Mouse (Mus musculus): ENCODE measurements around the gene Bcas3. TPM values are rescaled to one million over a fixed set of nuclear protein-coding genes. Genes with fewer than 3 reads are reported as not detected.

Gene Bcas3
- polyA plus RNA-seq, 1 experiment from 2014 or later = 20.5 TPM

DNA sequence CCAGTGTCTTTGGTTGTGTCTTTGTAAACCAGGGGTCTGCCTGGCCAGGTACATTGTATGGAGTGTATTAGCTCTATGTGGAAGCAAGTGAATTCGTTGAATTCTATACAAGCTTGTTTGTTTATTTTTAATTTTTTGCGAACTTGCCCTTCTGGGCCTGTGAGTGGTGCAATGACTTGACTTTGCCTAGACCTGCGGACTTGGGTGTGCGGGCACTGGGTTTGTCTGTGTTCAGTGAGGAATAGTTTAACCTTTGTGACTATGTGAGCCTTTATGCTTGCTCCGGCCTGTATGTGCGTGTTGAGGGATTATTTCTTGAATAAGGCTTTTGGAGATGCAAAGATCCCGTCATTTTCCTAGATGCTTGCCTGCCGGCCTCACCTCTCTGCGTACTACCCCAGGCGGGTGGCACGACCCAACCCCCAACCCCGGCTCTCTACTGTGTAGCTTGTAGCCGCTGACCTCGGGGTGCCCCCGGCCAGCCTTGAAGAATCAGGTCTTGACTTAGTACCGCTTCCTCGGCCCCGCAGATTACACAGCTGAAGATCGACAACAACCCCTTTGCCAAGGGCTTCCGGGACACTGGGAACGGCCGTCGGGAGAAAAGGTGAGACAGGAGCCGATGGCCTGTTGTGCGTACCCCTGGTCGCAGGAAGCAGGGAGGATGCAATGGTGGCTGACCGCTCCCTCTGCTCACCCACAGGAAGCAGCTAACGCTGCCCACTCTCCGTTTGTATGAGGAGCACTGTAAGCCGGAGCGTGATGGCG lies 483.7 kb downstream of the Bcas3 start:
- no peak overlapping the region for H3K27ac ChIP-seq (ENCODE audit: low read length)

DNA sequence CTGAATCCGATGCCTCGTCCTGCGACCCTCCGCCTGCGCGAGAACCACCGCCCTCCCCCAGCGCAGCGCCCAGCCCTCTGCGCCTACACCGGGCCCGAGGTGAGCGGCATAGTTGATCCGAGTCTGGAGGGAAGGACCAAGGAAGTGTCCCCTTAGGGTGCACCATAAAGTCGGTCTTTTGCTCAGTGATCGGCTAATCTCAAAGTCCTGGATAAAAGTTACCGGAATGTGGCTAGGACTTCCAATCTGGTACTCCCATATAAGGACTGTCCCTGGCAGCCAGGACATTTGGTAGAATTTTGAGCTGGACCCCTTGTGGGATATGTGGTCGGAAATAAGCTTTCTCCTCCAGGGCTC lies 484.3 kb downstream of the Bcas3 start:
- ATAC-seq (replicated peaks; ENCODE audit: extremely low read depth, insufficient read depth, low FRiP score) = no peak
- no peaks in the 10 kb centered on the region for H3K36me3 ChIP-seq (ENCODE audit: control insufficient read depth, insufficient read depth)
- peaks cover 68% of the 10 kb centered on the region for H3K27me3 ChIP-seq (ENCODE audit: control insufficient read depth, insufficient read depth, low read length)
- peak overlapping the region; percentile 62 for H3K4me2 ChIP-seq (ENCODE audit: low read depth, low read length)
- no peaks in the 10 kb centered on the region for H3K9me3 ChIP-seq (replicated peaks; ENCODE audit: control insufficient read depth, low read length)
- peaks cover 20% of the 10 kb centered on the region for H3K4me1 ChIP-seq (ENCODE audit: control insufficient read depth, insufficient read depth, low read length)
- H3K27ac ChIP-seq (ENCODE audit: low read length) = no peak overlapping the region
- H3K4me3 ChIP-seq (ENCODE audit: low read length) = peak overlapping the region; percentile 59
- peak overlapping the region; percentile 64 for H3K9ac ChIP-seq (ENCODE audit: low read length)
- WGBS = 9% methylated on average over 18 of the region's 18 CpGs

More for the DNA sequence above, 483.7 kb downstream of the Bcas3 start:
- H3K4me1 ChIP-seq (ENCODE audit: control insufficient read depth, insufficient read depth, low read length) = peaks cover 22% of the 10 kb centered on the region
- peak overlapping the region; percentile 59 for H3K4me3 ChIP-seq (ENCODE audit: low read length)
- H3K9me3 ChIP-seq (replicated peaks; ENCODE audit: control insufficient read depth, low read length) = no peaks in the 10 kb centered on the region
- no peak for ATAC-seq (replicated peaks; ENCODE audit: extremely low read depth, insufficient read depth, low FRiP score)
- H3K9ac ChIP-seq (ENCODE audit: low read length) = peak overlapping the region; percentile 64
- 19% methylated on average over 32 of the region's 32 CpGs for WGBS
- H3K27me3 ChIP-seq (ENCODE audit: control insufficient read depth, insufficient read depth, low read length) = peaks cover 71% of the 10 kb centered on the region
- H3K36me3 ChIP-seq (ENCODE audit: control insufficient read depth, insufficient read depth) = no peaks in the 10 kb centered on the region
- H3K4me2 ChIP-seq (ENCODE audit: low read depth, low read length) = peak overlapping the region; percentile 62

- Histone ChIP-seq H3K27me3 (ENCODE audit: control insufficient read depth, insufficient read depth, low read length) (peaks cover 71% of the 10 kb centered on the region), H3K9ac (ENCODE audit: low read length) (peak overlapping the region; percentile 64), H3K9me3 (replicated peaks; ENCODE audit: control insufficient read depth, low read length) (no peaks in the 10 kb centered on the region), H3K36me3 (ENCODE audit: control insufficient read depth, insufficient read depth) (no peaks in the 10 kb centered on the region), H3K4me1 (ENCODE audit: control insufficient read depth, insufficient read depth, low read length) (peaks cover 21% of the 10 kb centered on the region), H3K27ac (ENCODE audit: low read length) (0 out of 2 replicates have a peak overlapping the region, but pooled peaks have one; percentile 15), H3K4me3 (ENCODE audit: low read length) (peak overlapping the region; percentile 59), H3K4me2 (ENCODE audit: low read depth, low read length) (peak overlapping the region; percentile 62)
- ATAC-seq (replicated peaks; ENCODE audit: extremely low read depth, insufficient read depth, low FRiP score) = no peak
- 6% methylated on average over 67 of the region's 67 CpGs for WGBS
Measured at GRCm38 (mm10) chr11:85837648-85838423, 484.9 kb downstream of the Bcas3 start.

DNA sequence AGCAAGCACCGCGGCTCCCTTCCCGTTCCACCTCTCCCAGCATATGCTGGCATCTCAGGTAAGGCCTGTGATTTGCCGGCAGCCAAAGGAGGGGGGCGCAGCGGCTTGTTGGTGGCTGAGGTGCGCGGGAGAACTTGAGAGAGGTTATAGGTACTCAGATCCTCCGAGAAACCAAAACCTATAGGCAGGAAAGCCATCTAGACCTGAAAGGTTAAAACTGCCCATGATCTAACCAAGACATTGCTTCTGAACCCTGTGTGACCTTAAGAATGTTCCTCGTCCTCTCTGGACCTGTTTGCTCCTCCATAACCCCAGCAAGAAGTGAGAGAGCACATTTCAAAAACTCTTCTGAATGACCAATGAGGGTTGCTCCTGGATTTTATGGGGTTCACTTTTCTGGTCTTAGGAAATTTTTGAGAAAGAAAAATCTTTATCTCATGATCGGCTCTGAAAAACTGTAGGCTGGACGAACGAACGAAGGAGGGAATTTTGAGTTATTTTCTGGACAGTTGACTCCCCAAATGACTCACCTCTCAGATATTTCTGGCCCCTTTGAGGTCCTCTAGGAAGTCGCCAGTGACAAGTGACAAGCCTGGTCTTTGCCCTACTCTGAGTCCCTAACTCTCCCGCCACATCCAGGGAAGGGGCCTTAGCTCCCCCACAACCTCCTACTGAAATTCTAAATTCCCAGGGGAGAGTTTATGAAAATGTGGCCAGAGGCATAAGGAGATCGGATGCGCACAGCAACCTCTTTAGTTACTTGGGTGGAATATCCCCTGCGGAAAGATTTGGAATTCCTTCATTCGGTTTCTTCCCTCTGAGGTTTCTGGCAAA lies 485.7 kb downstream of the Bcas3 start:
- peaks cover 26% of the 10 kb centered on the region for H3K4me1 ChIP-seq (ENCODE audit: control insufficient read depth, insufficient read depth, low read length)
- H3K36me3 ChIP-seq (ENCODE audit: control insufficient read depth, insufficient read depth) = no peaks in the 10 kb centered on the region
- peak overlapping the region; percentile 64 for H3K9ac ChIP-seq (ENCODE audit: low read length)
- ATAC-seq (replicated peaks; ENCODE audit: extremely low read depth, insufficient read depth, low FRiP score) = no peak
- H3K9me3 ChIP-seq (replicated peaks; ENCODE audit: control insufficient read depth, low read length) = no peaks in the 10 kb centered on the region
- 0 out of 2 replicates have a peak overlapping the region, but pooled peaks have one; percentile 15 for H3K27ac ChIP-seq (ENCODE audit: low read length)
- peaks cover 71% of the 10 kb centered on the region for H3K27me3 ChIP-seq (ENCODE audit: control insufficient read depth, insufficient read depth, low read length)
- 24% methylated on average over 20 of the region's 20 CpGs for whole genome bisulfite sequencing
- H3K4me3 ChIP-seq (ENCODE audit: low read length) = peak overlapping the region; percentile 59
- peak overlapping the region; percentile 62 for H3K4me2 ChIP-seq (ENCODE audit: low read depth, low read length)

GRCm38 (mm10) chr11:85839258-85840030 lies 486.5 kb downstream of the Bcas3 start:
- H3K4me1 ChIP-seq (ENCODE audit: control insufficient read depth, insufficient read depth, low read length) = peaks cover 30% of the 10 kb centered on the region
- H3K9me3 ChIP-seq (replicated peaks; ENCODE audit: control insufficient read depth, low read length) = no peaks in the 10 kb centered on the region
- WGBS = 51% methylated on average over 7 of the region's 7 CpGs
- H3K4me2 ChIP-seq (ENCODE audit: low read depth, low read length) = peak overlapping the region; percentile 33; the same call in 1 of the 2 replicates
- H3K27ac ChIP-seq (ENCODE audit: low read length) = no peak overlapping the region
- ATAC-seq (replicated peaks; ENCODE audit: extremely low read depth, insufficient read depth, low FRiP score) = no peak
- no peaks in the 10 kb centered on the region for H3K36me3 ChIP-seq (ENCODE audit: control insufficient read depth, insufficient read depth)
- peaks cover 66% of the 10 kb centered on the region for H3K27me3 ChIP-seq (ENCODE audit: control insufficient read depth, insufficient read depth, low read length)
- H3K9ac ChIP-seq (ENCODE audit: low read length) = no peak overlapping the region
- H3K4me3 ChIP-seq (ENCODE audit: low read length) = peak overlapping the region; percentile 5; the same call in 1 of the 2 replicates

DNA sequence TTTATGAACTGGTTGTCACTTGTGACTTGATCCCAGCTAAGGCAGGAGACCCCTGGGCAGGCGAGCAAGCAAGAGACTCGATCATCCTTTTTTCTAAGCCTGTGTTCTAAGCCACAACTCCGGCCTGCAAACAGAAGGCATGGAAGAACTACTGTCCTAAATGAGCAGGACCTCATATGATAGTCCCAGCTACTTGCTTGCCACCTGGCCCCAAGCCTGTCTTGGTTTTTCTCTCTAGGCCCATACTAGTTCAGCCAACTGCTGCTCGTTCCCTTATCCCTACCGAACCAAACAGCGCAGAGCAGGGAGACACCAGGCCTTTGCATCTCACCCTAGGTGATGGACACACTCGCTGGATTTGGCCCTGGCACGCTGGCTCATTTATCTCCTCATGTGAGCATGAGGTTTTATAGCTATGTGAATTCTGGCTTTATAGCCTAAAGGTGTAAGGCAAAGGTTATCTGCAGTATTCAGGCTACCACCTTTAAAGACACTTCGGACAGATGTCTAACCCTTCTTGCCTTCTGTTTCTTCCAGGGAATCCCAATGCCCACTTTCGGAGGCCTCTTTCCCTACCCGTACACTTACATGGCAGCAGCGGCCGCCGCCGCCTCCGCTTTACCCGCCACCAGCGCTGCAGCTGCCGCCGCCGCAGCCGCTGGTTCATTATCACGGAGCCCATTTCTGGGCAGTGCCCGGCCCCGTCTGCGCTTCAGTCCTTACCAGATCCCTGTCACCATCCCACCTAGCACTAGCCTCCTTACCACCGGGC lies 487.2 kb downstream of the Bcas3 start:
- Histone ChIP-seq H3K27me3 (ENCODE audit: control insufficient read depth, insufficient read depth, low read length) (peaks cover 62% of the 10 kb centered on the region), H3K4me3 (ENCODE audit: low read length) (peak overlapping the region; percentile 18), H3K36me3 (ENCODE audit: control insufficient read depth, insufficient read depth) (no peaks in the 10 kb centered on the region), H3K9ac (ENCODE audit: low read length) (peak overlapping the region; percentile 32; the same call in 1 of the 2 replicates), H3K4me2 (ENCODE audit: low read depth, low read length) (peak overlapping the region; percentile 31; the same call in 1 of the 2 replicates), H3K27ac (ENCODE audit: low read length) (0 out of 2 replicates have a peak overlapping the region, but pooled peaks have one; percentile 1), H3K4me1 (ENCODE audit: control insufficient read depth, insufficient read depth, low read length) (peaks cover 30% of the 10 kb centered on the region), H3K9me3 (replicated peaks; ENCODE audit: control insufficient read depth, low read length) (no peaks in the 10 kb centered on the region)
- whole genome bisulfite sequencing = 30% methylated on average over 27 of the region's 27 CpGs
- no peak for ATAC-seq (replicated peaks; ENCODE audit: extremely low read depth, insufficient read depth, low FRiP score)

DNA sequence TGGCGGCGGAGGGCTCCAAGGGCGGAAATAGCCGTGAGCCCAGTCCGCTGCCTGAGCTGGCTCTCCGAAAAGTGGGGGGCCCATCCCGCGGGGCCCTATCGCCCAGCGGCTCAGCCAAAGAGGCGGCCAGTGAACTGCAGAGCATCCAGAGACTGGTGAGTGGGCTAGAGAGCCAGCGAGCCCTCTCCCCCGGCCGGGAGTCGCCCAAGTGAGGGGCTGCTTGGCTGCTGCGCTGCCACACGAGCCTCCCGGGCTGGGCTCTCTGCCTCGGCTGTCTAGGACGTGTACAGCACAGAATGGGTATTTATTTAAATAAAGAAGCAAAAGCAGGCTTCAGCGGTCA lies 487.8 kb downstream of the Bcas3 start:
- H3K36me3 ChIP-seq (ENCODE audit: control insufficient read depth, insufficient read depth) = no peaks in the 10 kb centered on the region
- no peak for ATAC-seq (replicated peaks; ENCODE audit: extremely low read depth, insufficient read depth, low FRiP score)
- H3K4me2 ChIP-seq (ENCODE audit: low read depth, low read length) = peak overlapping the region; percentile 31; the same call in 1 of the 2 replicates
- H3K9ac ChIP-seq (ENCODE audit: low read length) = peak overlapping the region; percentile 32; the same call in 1 of the 2 replicates
- H3K4me1 ChIP-seq (ENCODE audit: control insufficient read depth, insufficient read depth, low read length) = peaks cover 30% of the 10 kb centered on the region
- H3K9me3 ChIP-seq (replicated peaks; ENCODE audit: control insufficient read depth, low read length) = no peaks in the 10 kb centered on the region
- H3K4me3 ChIP-seq (ENCODE audit: low read length) = peak overlapping the region; percentile 18
- WGBS = 16% methylated on average over 21 of the region's 21 CpGs
- peaks cover 62% of the 10 kb centered on the region for H3K27me3 ChIP-seq (ENCODE audit: control insufficient read depth, insufficient read depth, low read length)
- H3K27ac ChIP-seq (ENCODE audit: low read length) = no peak overlapping the region

Measured in heart, embryonic 16.5 days (tissue).